Mouse (Mus musculus) forelimb bud, embryonic 11.5 days (tissue): Measurements from ENCODE around the gene Exosc1.

Source experiments
- DNase-seq: peaks from one replicate; pipeline ENCODE4 v3.0.0-alpha.2; 2012; ENCODE audit warnings: low read depth, low spot score

Exosc1 gene

DNA sequence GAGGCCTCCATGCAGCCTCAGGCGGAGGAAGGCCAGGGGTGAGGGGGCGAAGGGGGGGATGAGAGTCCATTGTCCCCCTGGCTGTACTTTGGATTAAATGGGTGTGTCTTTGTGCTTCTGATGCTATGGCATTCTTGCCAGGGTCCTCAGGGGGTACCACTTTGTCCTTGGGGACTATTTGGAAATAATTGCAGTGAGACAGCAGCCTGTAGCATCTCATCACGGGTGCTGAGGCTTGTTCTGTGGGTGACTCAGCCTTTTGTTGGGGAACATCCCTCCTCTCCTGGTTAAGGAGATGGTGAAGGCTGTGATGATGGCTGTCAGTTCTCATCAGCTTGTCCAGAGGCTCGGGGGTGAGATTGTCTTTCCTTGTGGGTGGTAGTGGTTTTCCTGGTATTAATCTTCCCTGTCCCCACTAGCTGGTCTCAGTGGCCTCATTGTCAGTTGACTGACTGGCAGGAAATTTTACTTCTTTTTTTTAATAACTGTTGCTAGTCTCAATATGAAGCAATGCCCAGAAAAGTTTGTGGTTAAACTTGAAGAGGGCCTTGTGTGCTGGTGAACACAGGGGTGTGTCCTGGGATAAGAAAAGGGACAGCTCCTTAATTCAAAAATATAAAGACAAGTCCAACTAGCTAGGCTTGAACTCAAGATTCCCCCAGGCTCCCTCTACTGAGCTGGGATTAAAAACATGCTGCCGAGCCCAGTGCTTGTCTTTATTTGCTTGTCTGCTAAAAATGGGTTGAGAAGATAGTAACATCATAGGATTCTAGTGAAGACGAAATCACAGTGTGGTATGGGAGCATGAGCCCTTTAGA lies 19.2 kb downstream of the Exosc1 start:
- no peak for DNase-seq

DNA sequence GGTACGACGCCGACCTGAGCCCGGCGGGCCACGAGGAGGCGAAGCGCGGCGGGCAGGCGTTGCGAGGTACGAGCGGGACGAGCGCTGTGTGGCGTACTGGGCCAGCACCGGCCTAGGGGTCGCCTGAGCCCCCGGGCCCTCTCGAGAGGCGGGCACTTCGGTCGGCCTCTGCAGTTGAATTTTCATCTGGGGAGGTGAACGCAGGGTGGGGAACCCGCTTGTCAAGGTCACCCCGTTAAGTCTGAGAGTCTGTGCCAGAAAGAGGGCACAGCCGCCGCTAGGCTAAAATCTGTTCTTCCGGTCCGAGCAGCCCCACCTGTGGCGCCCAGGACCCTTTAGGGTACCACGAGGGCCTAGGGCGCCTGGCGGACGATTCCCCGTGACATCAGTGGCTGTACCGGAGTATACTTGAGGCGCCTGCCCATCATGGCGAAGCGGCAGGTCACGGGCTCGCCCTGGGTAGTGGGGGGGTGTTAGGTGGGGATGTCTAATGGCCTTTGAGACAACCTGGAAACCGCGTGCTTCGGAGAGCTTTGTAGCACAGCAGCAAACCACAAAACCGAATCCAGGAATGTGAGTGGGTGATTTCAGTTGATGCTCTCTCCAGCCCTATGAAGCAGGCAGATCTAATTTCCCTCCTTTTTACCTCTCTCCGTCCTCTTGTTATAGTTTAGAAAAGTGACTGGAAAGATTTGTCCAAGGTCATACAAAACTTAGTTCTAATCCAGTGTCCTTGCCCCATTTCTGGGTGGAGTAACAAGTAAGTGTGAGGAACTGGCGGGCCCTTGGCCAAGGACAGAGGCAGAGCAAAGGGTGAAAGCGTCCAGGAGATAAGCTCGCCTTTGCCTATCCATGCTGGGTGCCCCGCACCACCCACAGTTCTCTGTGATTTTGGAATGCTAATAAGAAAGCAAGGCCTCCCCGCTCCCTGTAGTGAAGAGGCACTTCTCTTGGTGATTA lies 20.8 kb downstream of the Exosc1 start:
- no peak for DNase-seq

- DNase-seq: peak; percentile 97
These were observed 21.8 kb downstream of the Exosc1 start, which contains the start of gene Pgam1 for GRCm38 (mm10) chr19:41911178-41912073. TSS of gene Pgam1 (plus strand) at chr19:41911923.

DNA sequence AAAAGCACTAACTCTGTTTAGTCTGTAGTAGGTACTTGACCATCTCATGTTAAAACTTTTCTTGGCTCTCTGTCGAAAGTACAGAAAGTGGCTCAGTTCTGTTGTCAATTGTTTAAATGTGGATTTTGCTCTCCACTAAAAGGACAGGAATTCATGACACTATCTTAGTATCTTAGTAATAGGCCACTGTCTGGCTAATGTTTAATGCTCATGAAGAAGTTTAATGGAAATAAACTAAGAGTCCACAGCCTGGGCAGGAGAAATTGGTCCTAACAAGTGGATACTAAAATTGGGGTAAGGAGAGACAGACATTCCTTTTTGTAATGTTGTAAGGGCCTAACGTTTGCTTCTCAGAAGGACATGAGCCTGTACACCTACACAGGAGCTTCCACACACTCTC lies 22.8 kb downstream of the Exosc1 start:
- DNase-seq: no peak

- no peak for DNase-seq
These were observed 24.5 kb downstream of the Exosc1 start for GRCm38 (mm10) chr19:41908736-41909135.

DNA sequence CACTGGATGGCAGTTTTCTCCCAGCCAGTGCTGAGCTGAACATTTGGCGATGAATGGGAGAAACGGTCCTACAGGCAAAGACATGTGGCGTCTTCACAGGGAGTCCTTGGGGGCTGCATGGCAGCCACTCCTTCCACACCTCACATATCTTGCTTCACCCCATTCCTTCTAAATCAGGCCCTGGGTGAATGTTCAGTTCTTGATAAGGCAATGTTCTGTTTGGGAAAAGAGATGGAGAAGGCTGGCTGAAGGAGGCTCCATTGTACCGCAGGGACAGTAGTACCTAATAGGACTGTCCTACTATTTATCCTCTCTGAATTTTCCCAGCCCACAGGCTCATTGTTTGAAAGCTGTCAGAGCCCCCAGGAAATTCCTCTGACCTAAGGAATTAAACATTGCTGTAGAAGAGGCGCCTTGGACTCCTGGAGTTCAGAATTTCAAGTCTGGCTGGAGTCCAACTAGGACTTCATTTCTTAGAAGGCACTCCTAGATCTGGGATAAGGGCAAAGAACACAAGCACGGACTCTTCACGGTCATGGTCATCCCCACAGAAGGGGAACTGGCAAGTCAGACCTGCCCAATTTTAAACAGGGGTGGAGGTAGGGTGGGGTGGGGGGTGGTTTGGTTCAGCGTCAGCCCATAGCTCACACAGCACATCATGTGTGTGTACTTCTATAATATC lies 26.0 kb downstream of the Exosc1 start:
- no peak for DNase-seq

GRCm38 (mm10) chr19:41906311-41907078 lies 26.7 kb downstream of the Exosc1 start:
- no peak for DNase-seq

DNA sequence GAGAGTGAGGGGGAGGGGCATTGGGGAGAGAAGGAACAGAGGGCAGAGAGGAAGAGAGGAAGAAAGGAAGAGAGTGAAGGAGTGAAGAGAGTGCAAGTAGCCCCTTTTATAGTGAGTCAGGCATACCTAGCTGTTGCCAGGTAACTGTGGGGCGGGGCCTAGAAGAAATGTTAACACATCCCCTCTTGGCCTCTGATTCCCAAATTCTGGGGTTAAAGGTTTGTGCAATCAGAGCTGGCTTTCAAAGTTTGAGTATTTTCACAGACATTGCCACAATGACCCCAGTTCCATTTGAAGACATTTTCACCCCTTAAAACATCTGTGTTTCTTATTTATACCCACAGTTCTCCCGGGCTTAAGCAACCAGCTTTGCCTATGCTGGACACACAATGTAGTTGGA lies 28.0 kb downstream of the Exosc1 start:
- no peak for DNase-seq

DNA sequence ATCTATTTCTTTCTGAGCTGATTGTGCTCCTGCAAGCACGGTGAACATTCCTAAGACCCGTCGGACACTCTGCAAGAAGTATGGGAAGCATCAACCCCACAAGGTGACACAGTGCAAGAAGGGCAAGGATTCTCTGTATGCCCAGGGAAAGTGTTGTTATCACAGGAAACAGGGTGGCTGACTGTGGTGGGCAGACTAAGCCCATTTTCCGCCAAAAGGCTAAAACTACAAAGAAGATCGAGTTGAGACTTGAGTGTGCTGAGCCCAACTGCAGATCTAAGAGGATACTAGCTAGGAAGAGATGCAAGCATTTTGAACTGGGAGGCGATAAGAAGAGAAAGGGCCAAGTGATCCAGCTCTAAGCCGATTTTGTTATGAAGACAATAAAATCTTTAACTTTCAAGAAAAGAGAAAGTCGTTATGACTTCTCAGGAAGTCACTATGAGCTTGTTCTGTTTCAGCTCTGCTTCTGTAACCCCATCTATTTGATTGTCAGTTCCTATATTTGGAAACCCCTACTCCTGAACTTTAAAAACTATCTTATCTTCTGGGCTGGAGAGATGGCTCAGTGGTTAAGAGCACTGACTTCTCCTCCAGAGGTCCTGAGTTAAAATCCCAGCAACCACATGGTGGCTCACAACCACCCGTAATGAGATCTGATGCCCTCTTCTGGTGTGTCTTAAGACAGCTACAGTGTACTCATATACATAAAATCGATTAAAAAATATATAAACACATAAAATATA lies 30.2 kb downstream of the Exosc1 start:
- DNase-seq: no peak

DNA sequence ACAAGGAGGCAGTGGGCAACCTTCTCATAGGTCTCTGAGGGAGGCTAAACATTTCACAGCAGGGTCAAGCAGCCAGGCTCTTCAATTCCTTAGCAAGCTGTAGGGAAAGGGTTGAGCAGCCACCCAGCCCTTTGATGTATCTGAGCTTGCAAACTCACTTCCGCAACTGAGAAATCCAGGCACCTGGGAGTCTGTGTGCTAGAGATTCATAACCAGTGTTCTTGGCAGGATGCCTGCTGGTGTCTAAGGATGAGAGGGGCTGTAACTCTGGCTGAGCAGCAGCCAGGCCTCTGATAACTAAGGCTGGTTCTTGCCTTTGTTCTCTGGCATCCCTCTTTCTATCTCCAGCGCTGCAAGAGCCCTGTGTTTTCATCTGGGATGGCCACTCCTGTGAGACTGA lies 31.5 kb downstream of the Exosc1 start:
- no peak for DNase-seq

DNA sequence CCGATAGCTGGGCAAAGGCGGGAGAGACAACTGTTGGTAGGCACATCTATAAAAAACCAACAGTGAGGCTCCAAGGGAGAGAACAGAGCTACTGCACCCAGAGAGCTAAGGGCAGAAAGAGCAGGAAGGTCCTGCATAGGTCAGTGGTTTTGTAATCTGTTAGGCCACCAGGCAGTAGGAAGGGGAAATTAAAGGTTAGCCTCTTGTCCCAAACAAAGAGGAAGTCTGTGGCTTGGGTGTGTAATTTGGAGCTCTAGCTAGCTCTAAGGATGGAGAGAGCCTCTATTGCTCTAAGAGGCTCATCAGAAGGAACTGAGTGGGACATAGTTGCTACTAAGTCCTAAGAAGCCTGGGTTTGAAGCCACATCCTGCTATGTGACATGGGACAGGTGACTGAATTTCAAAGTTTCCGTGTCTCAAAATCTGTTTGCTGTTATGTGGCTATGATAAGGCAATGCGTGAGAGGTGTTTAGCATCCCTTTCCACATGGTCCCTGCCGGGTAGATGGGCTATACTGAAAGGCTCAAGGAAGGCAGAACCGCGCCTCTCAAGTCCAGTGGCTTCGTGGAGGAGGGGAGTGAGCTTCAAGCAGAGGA lies 32.6 kb downstream of the Exosc1 start:
- no peak for DNase-seq

DNA sequence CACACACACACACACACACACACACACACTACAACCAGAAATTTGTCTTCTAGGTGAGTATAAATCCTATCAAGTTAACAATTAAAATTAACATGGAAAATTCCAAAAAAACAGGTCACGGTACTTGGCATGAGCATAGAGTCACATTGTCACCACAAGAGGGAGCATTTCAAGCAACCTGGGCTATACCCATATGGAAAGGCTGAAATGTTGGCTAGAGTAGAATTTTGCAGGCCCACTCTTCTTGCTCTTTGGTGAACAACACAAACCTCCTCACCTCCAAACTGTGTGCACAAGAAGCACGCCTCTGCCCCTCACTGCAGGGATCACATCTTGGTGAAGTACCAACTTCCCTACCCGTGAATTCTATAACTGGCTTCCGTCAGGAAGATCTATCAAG lies 34.4 kb downstream of the Exosc1 start:
- peak; percentile 57 for DNase-seq

- no peak for DNase-seq
These were observed 36.9 kb downstream of the Exosc1 start for GRCm38 (mm10) chr19:41896319-41896711.

GRCm38 (mm10) chr19:41895460-41896318 lies 37.5 kb downstream of the Exosc1 start, which contains the start of gene Rrp12:
TSS of gene Rrp12 (minus strand) at chr19:41896173.
- DNase-seq: peak; percentile 91

DNA sequence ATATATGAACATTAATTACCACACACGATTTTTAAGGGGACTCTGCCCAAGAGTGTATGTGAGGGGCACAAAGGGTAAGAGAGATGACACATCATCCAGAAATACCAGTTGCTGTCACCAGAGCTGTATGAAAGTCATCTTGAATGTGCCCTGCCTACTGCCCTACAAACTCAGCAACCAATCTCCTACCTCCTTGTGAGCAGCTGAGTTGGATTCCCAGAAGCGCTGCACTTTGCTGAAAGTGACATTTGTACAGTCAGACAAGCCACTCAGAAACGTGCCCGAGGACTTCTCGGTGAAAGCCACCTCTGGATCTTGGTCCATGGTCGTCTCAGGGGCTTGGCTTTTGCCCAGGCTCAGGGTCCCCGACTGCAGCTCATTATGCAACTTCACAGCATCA lies 38.3 kb downstream of the Exosc1 start:
- no peak for DNase-seq

DNA sequence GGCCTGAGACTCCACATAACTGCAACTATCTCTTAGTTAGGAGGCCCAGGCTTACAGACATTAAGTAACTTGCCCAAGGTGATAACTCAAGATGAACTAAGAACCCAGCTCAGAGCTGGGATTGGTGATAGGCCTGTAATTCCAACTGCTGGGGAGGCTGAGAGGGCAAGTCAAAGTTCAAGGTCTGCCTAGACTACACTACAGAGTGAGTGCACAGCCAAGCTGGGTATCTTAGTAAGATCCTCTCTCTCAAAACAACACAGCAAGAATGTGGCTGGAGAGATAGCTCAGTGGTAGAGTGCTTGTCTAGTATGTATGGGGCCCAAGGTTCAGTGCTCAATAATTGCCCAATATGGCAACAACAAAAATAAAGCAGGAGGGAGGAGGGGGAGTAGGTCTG lies 45.0 kb downstream of the Exosc1 start:
- no peak for DNase-seq

DNA sequence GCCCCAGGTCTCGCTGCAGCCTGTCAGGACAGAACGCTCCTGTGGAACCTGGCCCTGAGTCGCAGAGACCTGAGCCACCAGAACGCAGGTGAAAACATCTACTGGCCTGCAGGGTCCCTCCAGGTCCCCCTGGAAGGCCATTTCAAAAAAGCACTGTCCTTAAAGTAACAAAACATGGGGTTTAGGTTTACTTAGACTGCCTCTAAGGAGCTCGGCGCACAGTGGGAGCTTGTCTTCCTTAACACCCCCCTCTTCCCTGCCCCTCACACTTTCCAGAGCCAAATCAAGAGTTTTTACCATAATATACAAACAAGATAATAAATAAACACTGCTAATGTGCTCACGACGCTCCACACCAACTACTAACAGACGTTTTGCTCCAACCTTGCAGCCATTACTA lies 49.3 kb downstream of the Exosc1 start:
- DNase-seq: no peak

- DNase-seq: no peak
These were observed 51.4 kb downstream of the Exosc1 start for GRCm38 (mm10) chr19:41881842-41882241.
